Mouse (Mus musculus): ENCODE measurements around the gene Hcar1. TPM values are rescaled to one million over a fixed set of nuclear protein-coding genes. Genes with fewer than 3 reads are reported as not detected.
A peak's percentile ranks its signal among the peaks of the same experiment; 100 is the strongest.

Gene Hcar1
- polyA plus RNA-seq, 1 experiment from 2014 or later: 1.4 TPM

GRCm38 (mm10) chr5:123858798-123859197 is 21.0 kb downstream of the Hcar1 start:
- Histone ChIP-seq H3K4me1 (replicated peaks; ENCODE audit: control insufficient read depth, insufficient read depth, low read length) (no peaks in the 10 kb centered on the region), H3K4me3 (ENCODE audit: low read depth, low read length) (no peak overlapping the region), H3K4me2 (replicated peaks; ENCODE audit: low read depth) (no peak overlapping the region), H3K36me3 (ENCODE audit: control insufficient read depth, insufficient read depth) (no peaks in the 10 kb centered on the region), H3K9ac (ENCODE audit: low read depth, low read length) (no peak overlapping the region), H3K27ac (ENCODE audit: low read depth, low read length) (no peak overlapping the region), H3K27me3 (replicated peaks; ENCODE audit: control insufficient read depth, insufficient read depth, low read length) (no peaks in the 10 kb centered on the region), H3K9me3 (ENCODE audit: control insufficient read depth) (no peaks in the 10 kb centered on the region)
- no peak for TF ChIP-seq CTCF (IDR thresholded peaks at IDR 0.05; ENCODE audit: low read depth)
- ATAC-seq: no peak
- 74% methylated on average over 11 of the region's 11 CpGs for WGBS

- H3K9ac ChIP-seq (ENCODE audit: low read depth, low read length): no peak overlapping the region
- no peaks in the 10 kb centered on the region for H3K27me3 ChIP-seq (replicated peaks; ENCODE audit: control insufficient read depth, insufficient read depth, low read length)
- 34% methylated on average over 9 of the region's 9 CpGs for WGBS
- H3K4me1 ChIP-seq (replicated peaks; ENCODE audit: control insufficient read depth, insufficient read depth, low read length): no peaks in the 10 kb centered on the region
- no peak overlapping the region for H3K27ac ChIP-seq (ENCODE audit: low read depth, low read length)
- H3K4me3 ChIP-seq (ENCODE audit: low read depth, low read length): no peak overlapping the region
- ATAC-seq: peak; percentile 84
- H3K4me2 ChIP-seq (replicated peaks; ENCODE audit: low read depth): peak overlapping the region; percentile 24
- no peaks in the 10 kb centered on the region for H3K36me3 ChIP-seq (ENCODE audit: control insufficient read depth, insufficient read depth)
- TF ChIP-seq CTCF (IDR thresholded peaks at IDR 0.05; ENCODE audit: low read depth): no peak
- H3K9me3 ChIP-seq (ENCODE audit: control insufficient read depth): no peaks in the 10 kb centered on the region
Measured at GRCm38 (mm10) chr5:123854511-123854910, 25.3 kb downstream of the Hcar1 start.

- H3K9me3 ChIP-seq (ENCODE audit: control insufficient read depth): no peaks in the 10 kb centered on the region
- no peak for TF ChIP-seq CTCF (IDR thresholded peaks at IDR 0.05; ENCODE audit: low read depth)
- WGBS: 39% methylated on average over 11 of the region's 11 CpGs
- peak overlapping the region; percentile 24 for H3K4me2 ChIP-seq (replicated peaks; ENCODE audit: low read depth)
- peak; percentile 34; the same call in 1 of the 2 replicates for ATAC-seq
- no peak overlapping the region for H3K4me3 ChIP-seq (ENCODE audit: low read depth, low read length)
- H3K27me3 ChIP-seq (replicated peaks; ENCODE audit: control insufficient read depth, insufficient read depth, low read length): no peaks in the 10 kb centered on the region
- H3K9ac ChIP-seq (ENCODE audit: low read depth, low read length): no peak overlapping the region
- no peak overlapping the region for H3K27ac ChIP-seq (ENCODE audit: low read depth, low read length)
- H3K4me1 ChIP-seq (replicated peaks; ENCODE audit: control insufficient read depth, insufficient read depth, low read length): no peaks in the 10 kb centered on the region
- H3K36me3 ChIP-seq (ENCODE audit: control insufficient read depth, insufficient read depth): no peaks in the 10 kb centered on the region
Measured at GRCm38 (mm10) chr5:123853877-123854504, 25.8 kb downstream of the Hcar1 start.

- no peaks in the 10 kb centered on the region for H3K4me1 ChIP-seq (replicated peaks; ENCODE audit: control insufficient read depth, insufficient read depth, low read length)
- H3K9ac ChIP-seq (ENCODE audit: low read depth, low read length): no peak overlapping the region
- WGBS: 34% methylated on average over 2 of the region's 2 CpGs
- no peak for ATAC-seq
- H3K4me3 ChIP-seq (ENCODE audit: low read depth, low read length): no peak overlapping the region
- TF ChIP-seq CTCF (IDR thresholded peaks at IDR 0.05; ENCODE audit: low read depth): no peak
- no peak overlapping the region for H3K4me2 ChIP-seq (replicated peaks; ENCODE audit: low read depth)
- no peaks in the 10 kb centered on the region for H3K36me3 ChIP-seq (ENCODE audit: control insufficient read depth, insufficient read depth)
- H3K9me3 ChIP-seq (ENCODE audit: control insufficient read depth): no peaks in the 10 kb centered on the region
- no peak overlapping the region for H3K27ac ChIP-seq (ENCODE audit: low read depth, low read length)
- no peaks in the 10 kb centered on the region for H3K27me3 ChIP-seq (replicated peaks; ENCODE audit: control insufficient read depth, insufficient read depth, low read length)
Measured at GRCm38 (mm10) chr5:123851398-123851797, 28.4 kb downstream of the Hcar1 start.

GRCm38 (mm10) chr5:123844316-123844715 is 35.5 kb downstream of the Hcar1 start:
- no peak for ATAC-seq
- TF ChIP-seq CTCF (IDR thresholded peaks at IDR 0.05; ENCODE audit: low read depth): no peak
- WGBS: 73% methylated on average over 14 of the region's 14 CpGs
- Histone ChIP-seq H3K27ac (ENCODE audit: low read depth, low read length) (no peak overlapping the region), H3K27me3 (replicated peaks; ENCODE audit: control insufficient read depth, insufficient read depth, low read length) (no peaks in the 10 kb centered on the region), H3K4me2 (replicated peaks; ENCODE audit: low read depth) (no peak overlapping the region), H3K4me1 (replicated peaks; ENCODE audit: control insufficient read depth, insufficient read depth, low read length) (no peaks in the 10 kb centered on the region), H3K9me3 (ENCODE audit: control insufficient read depth) (no peaks in the 10 kb centered on the region), H3K36me3 (ENCODE audit: control insufficient read depth, insufficient read depth) (no peaks in the 10 kb centered on the region), H3K9ac (ENCODE audit: low read depth, low read length) (no peak overlapping the region), H3K4me3 (ENCODE audit: low read depth, low read length) (no peak overlapping the region)

GRCm38 (mm10) chr5:123843816-123844215 is 36.0 kb downstream of the Hcar1 start:
- no peaks in the 10 kb centered on the region for H3K4me1 ChIP-seq (replicated peaks; ENCODE audit: control insufficient read depth, insufficient read depth, low read length)
- WGBS: 62% methylated on average over 4 of the region's 4 CpGs
- H3K36me3 ChIP-seq (ENCODE audit: control insufficient read depth, insufficient read depth): no peaks in the 10 kb centered on the region
- H3K4me3 ChIP-seq (ENCODE audit: low read depth, low read length): no peak overlapping the region
- no peaks in the 10 kb centered on the region for H3K27me3 ChIP-seq (replicated peaks; ENCODE audit: control insufficient read depth, insufficient read depth, low read length)
- H3K27ac ChIP-seq (ENCODE audit: low read depth, low read length): no peak overlapping the region
- H3K4me2 ChIP-seq (replicated peaks; ENCODE audit: low read depth): no peak overlapping the region
- no peaks in the 10 kb centered on the region for H3K9me3 ChIP-seq (ENCODE audit: control insufficient read depth)
- no peak for ATAC-seq
- no peak for TF ChIP-seq CTCF (IDR thresholded peaks at IDR 0.05; ENCODE audit: low read depth)
- H3K9ac ChIP-seq (ENCODE audit: low read depth, low read length): no peak overlapping the region

GRCm38 (mm10) chr5:123842935-123843282 is 36.9 kb downstream of the Hcar1 start:
- no peak for TF ChIP-seq CTCF (IDR thresholded peaks at IDR 0.05; ENCODE audit: low read depth)
- no peak for ATAC-seq
- H3K4me1 ChIP-seq (replicated peaks; ENCODE audit: control insufficient read depth, insufficient read depth, low read length): no peaks in the 10 kb centered on the region
- H3K9me3 ChIP-seq (ENCODE audit: control insufficient read depth): no peaks in the 10 kb centered on the region
- H3K36me3 ChIP-seq (ENCODE audit: control insufficient read depth, insufficient read depth): no peaks in the 10 kb centered on the region
- no peak overlapping the region for H3K9ac ChIP-seq (ENCODE audit: low read depth, low read length)
- no peak overlapping the region for H3K4me2 ChIP-seq (replicated peaks; ENCODE audit: low read depth)
- WGBS: 70% methylated on average over 3 of the region's 3 CpGs
- no peak overlapping the region for H3K27ac ChIP-seq (ENCODE audit: low read depth, low read length)
- H3K27me3 ChIP-seq (replicated peaks; ENCODE audit: control insufficient read depth, insufficient read depth, low read length): no peaks in the 10 kb centered on the region
- H3K4me3 ChIP-seq (ENCODE audit: low read depth, low read length): no peak overlapping the region
